In the genomic region with DNA sequence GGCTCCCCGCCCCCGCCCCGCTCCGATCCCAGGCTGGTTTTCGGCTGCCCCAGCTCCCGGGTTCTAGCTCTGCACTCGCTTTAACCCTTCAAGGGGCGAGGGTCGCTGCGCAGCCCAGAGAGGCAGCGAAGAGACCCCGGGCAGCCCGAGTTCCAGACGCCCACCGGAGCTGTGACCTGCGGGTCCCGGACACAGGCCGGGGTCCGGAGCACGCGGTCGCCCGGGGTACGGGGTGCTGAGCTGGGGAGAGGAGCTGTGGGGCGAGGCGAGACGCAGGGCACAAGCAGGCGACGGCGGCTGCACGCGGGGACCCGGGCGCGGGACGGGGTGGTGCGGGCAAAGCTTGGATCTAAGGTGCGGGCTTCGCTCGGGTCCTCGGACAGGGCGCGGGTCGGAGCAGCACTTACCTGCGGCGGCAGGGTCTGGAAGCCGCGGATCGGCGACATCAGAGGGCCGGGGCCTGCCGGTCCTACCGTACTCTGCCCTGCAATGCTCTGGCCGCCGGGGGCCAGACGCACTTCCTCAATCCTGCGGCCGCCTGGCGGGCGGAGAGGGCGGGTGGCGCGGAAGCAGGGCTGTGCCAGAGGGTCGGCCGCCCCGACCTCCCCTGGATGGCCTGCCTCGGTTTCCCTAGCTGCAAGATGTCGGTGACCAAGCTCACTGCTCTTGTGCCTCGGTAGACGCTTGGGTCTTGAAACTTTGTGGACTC, we compare ENCODE assay signal across 8 mouse cellular contexts. TPM values are rescaled to one million over a fixed set of nuclear protein-coding genes. Genes with fewer than 3 reads are reported as not detected.
A peak's percentile ranks its signal among the peaks of the same experiment; 100 is the strongest.
DNase-seq lines count a peak whose midpoint lies in the region; ATAC-seq and TF ChIP-seq lines count a peak whose summit lies in the region.

A gene (minus strand): TSS at position 538 of the 709 bp plus-strand sequence.

- dilution Hi-C loops in CH12.LX (cut with MboI; ENCODE audit: extremely low pct_ligation_motif_present, extremely low pct_unique_long_range_greater_than_20kb, low sequenced_read_pairs): no loop called here

- H3K27me3 ChIP-seq in CH12.LX (replicated peaks): peaks cover 1% of the 10 kb centered on the region
- no peaks in the 10 kb centered on the region; the same call in 1 of the 2 replicates for H3K27me3 ChIP-seq in forebrain, embryonic 11.5 days (ENCODE audit: control insufficient read depth, insufficient read depth, low read length)
- H3K27me3 ChIP-seq in megakaryocyte, embryonic 14.5 days (replicated peaks): peaks cover 4% of the 10 kb centered on the region
- H3K27me3 ChIP-seq in spleen, adult 2 months (ENCODE audit: control insufficient read depth, insufficient read depth, low read length): no peaks in the 10 kb centered on the region; the same call in 1 of the 2 replicates

- H3K9me3 ChIP-seq in CH12.LX (replicated peaks; ENCODE audit: low read length): no peaks in the 10 kb centered on the region
- H3K9me3 ChIP-seq in forebrain, embryonic 11.5 days (ENCODE audit: control insufficient read depth, low read length): no peaks in the 10 kb centered on the region
- H3K9me3 ChIP-seq in megakaryocyte, embryonic 14.5 days: no peaks in the 10 kb centered on the region

- H3K27ac ChIP-seq in CH12.LX (ENCODE audit: insufficient read depth, low read depth): peak within 1 kb of the TSS; percentile 47; the same call in 1 of the 2 replicates
- H3K27ac ChIP-seq in forebrain, embryonic 11.5 days (ENCODE audit: low read depth, low read length): no peak within 1 kb of the TSS
- peak within 1 kb of the TSS; percentile 87 for H3K27ac ChIP-seq in spleen, adult 2 months (ENCODE audit: insufficient read depth, low read length)

- peaks cover 23% of the 10 kb centered on the region for H3K79me2 ChIP-seq in CH12.LX (replicated peaks; ENCODE audit: control insufficient read depth, extremely low read depth, insufficient read depth, poor library complexity, severe bottlenecking)

- in situ Hi-C loops in CH12.LX (cut with MboI; ENCODE audit: low pct_ligation_motif_present, low pct_unique_long_range_greater_than_20kb, low sequenced_read_pairs): loop anchor here (5.0 kb wide), 1 partner anchor 281 kb away; a partner anchor contains a TSS

- peaks cover 17 to 43% of the 10 kb centered on the region in 2 experiments for H3K4me1 ChIP-seq in CH12.LX (ENCODE audit: control insufficient read depth in 1 of 2, insufficient read depth in 2 of 2)
- H3K4me1 ChIP-seq in forebrain, embryonic 11.5 days (replicated peaks; ENCODE audit: control insufficient read depth, insufficient read depth, low read length): peaks cover 5% of the 10 kb centered on the region
- peaks cover 66% of the 10 kb centered on the region for H3K4me1 ChIP-seq in megakaryocyte, embryonic 14.5 days
- H3K4me1 ChIP-seq in spleen, adult 2 months (ENCODE audit: control insufficient read depth, insufficient read depth, insufficient read length): peaks cover 15% of the 10 kb centered on the region

- intact Hi-C loops in heart, postnatal 10 days (cut with DNase I): loop anchor here (2.0 to 5.0 kb wide), 2 partner anchors 46 to 289 kb away; no protein-coding TSS in a partner anchor

- peak; percentile 71 for TF ChIP-seq POLR2A in CH12.LX (IDR thresholded peaks at IDR 0.05; ENCODE audit: low read depth, low read length)
- TF ChIP-seq POLR2A in spleen, adult 2 months (IDR thresholded peaks at IDR 0.05; ENCODE audit: low read depth, low read length): peak; percentile 71

- DNase-seq in CH12.LX (ENCODE audit: extremely low read depth) (peak; percentile 63), adipocyte (ENCODE audit: low spot score) (peak; percentile 42)
- peak; percentile 84 for DNase-seq in forebrain, embryonic 11.5 days (ENCODE audit: low spot score)
- DNase-seq in heart, postnatal 10 days: peak; percentile 70 to 71
- peak; percentile 60 to 84 for DNase-seq in kidney, postnatal 36 days
- DNase-seq in spleen, adult 2 months (ENCODE audit: low read depth in 1 of 2, low spot score in 2 of 2): peak; percentile 38 to 69
- DNase-seq in frontal cortex, postnatal 36 days (ENCODE audit: low spot score in 2 of 2): no peak

- peak within 1 kb of the TSS; percentile 71 to 77 (median 72) for H3K4me3 ChIP-seq in CH12.LX (replicated peaks in 1 of 3; ENCODE audit: low read depth in 2 of 3, low read length in 2 of 3, poor library complexity in 1 of 3)
- H3K4me3 ChIP-seq in forebrain, embryonic 11.5 days (ENCODE audit: low read depth, low read length): peak within 1 kb of the TSS; percentile 56
- peak within 1 kb of the TSS; percentile 97 for H3K4me3 ChIP-seq in megakaryocyte, embryonic 14.5 days (replicated peaks)
- H3K4me3 ChIP-seq in spleen, adult 2 months (ENCODE audit: extremely low read depth, insufficient read depth, insufficient read length): peak within 1 kb of the TSS; percentile 90

- H3K36me3 ChIP-seq in CH12.LX (replicated peaks in 1 of 2; ENCODE audit: control insufficient read depth in 1 of 2, insufficient read depth in 1 of 2, low read length in 1 of 2): no peaks in the 10 kb centered on the region
- no peaks in the 10 kb centered on the region for H3K36me3 ChIP-seq in forebrain, embryonic 11.5 days (ENCODE audit: control insufficient read depth, insufficient read depth, low read length)
- H3K36me3 ChIP-seq in megakaryocyte, embryonic 14.5 days (replicated peaks; ENCODE audit: low read length): peaks cover 19% of the 10 kb centered on the region
- no peaks in the 10 kb centered on the region for H3K36me3 ChIP-seq in spleen, adult 2 months (ENCODE audit: control insufficient read depth, insufficient read depth, low read length)

- under 1% methylated on average over 60 of the region's 70 CpGs for WGBS in forebrain, embryonic 11.5 days
- WGBS in spleen, adult 2 months: under 1% methylated on average over 70 of the region's 70 CpGs

- no peak for TF ChIP-seq EP300 in CH12.LX (IDR thresholded peaks at IDR 0.05; ENCODE audit: low read length)

- TF ChIP-seq RAD21 in CH12.LX (IDR thresholded peaks at IDR 0.05; ENCODE audit: low read depth, low read length): no peak

- H3K4me2 ChIP-seq in CH12.LX (ENCODE audit: insufficient read depth, low read depth, poor library complexity, severe bottlenecking): peak within 1 kb of the TSS; percentile 80
- H3K4me2 ChIP-seq in forebrain, embryonic 11.5 days (ENCODE audit: low read depth, low read length, severe bottlenecking): peak within 1 kb of the TSS; percentile 99

- peak; percentile 86 for ATAC-seq in forebrain, embryonic 11.5 days (replicated peaks; ENCODE audit: low FRiP score)

- peak within 1 kb of the TSS; percentile 87 for H3K9ac ChIP-seq in CH12.LX (ENCODE audit: insufficient read depth, low read depth)
- peak within 1 kb of the TSS; percentile 72 for H3K9ac ChIP-seq in forebrain, embryonic 11.5 days (ENCODE audit: low read length)

- peak in 1 of 2 experiments; percentile 17; a peak in 2 of 4 replicates for TF ChIP-seq CTCF in CH12.LX (conservative IDR thresholded peaks at IDR 0.05 in 1 of 2, IDR thresholded peaks at IDR 0.05 in 1 of 2; ENCODE audit: low read depth in 2 of 2, low read length in 2 of 2)
- TF ChIP-seq CTCF in spleen, adult 2 months (IDR thresholded peaks at IDR 0.05; ENCODE audit: extremely low read depth, insufficient read depth, insufficient read length, insufficient replicate concordance): peak; percentile 49; the same call in 1 of the 2 replicates

TF ChIP-seq in CH12.LX, 34 proteins besides CTCF, POLR2A, EP300 and RAD21:
- TF ChIP-seq NELFE (IDR thresholded peaks at IDR 0.05; ENCODE audit: low read depth, low read length) (peak; percentile 66; the same call in 1 of the 2 replicates), IRF4 (IDR thresholded peaks at IDR 0.05; ENCODE audit: low read depth, low read length) (peak; percentile 37; the same call in 1 of the 2 replicates), USF1 (IDR thresholded peaks at IDR 0.05; ENCODE audit: low read depth, low read length) (no peak), POLR2AphosphoS2 (IDR thresholded peaks at IDR 0.05; ENCODE audit: low read depth, low read length) (0 out of 2 replicates have a peak, but pooled peaks have one; percentile 22), MAX (IDR thresholded peaks at IDR 0.05; ENCODE audit: low read length) (0 out of 2 replicates have a peak, but pooled peaks have one; percentile 14), RCOR1 (conservative IDR thresholded peaks at IDR 0.05; ENCODE audit: low read depth, low read length) (no peak), ZMIZ1 (IDR thresholded peaks at IDR 0.05; ENCODE audit: low read depth, low read length) (peak; percentile 74), ELF1 (IDR thresholded peaks at IDR 0.05; ENCODE audit: low read depth, low read length) (peak; percentile 83), TCF12 (IDR thresholded peaks at IDR 0.05; ENCODE audit: low read depth, low read length) (peak; percentile 62; the same call in 1 of the 2 replicates), MXI1 (IDR thresholded peaks at IDR 0.05; ENCODE audit: low read depth, low read length) (peak; percentile 59), MAFK (IDR thresholded peaks at IDR 0.05; ENCODE audit: insufficient replicate concordance, low read length) (no peak), UBTF (IDR thresholded peaks at IDR 0.05; ENCODE audit: low read depth, low read length) (peak; percentile 93), SIN3A (IDR thresholded peaks at IDR 0.05; ENCODE audit: low read length) (peak; percentile 55; the same call in 1 of the 2 replicates)

RNA-seq across cellular contexts. Expression of the gene that starts here (rescaled TPM):
- 13.6 and 15.1 TPM in 2 replicates for total RNA-seq in CH12.LX (2012; rRNA removed)
- total RNA-seq in CH12.LX (2014; rRNA removed): 5.0 and 5.9 TPM in 2 replicates
- polyA plus RNA-seq in CH12.LX (2012; ENCODE audit: insufficient read length, low read depth): 14.5 and 16.9 TPM in 2 replicates
- polyA plus RNA-seq in forebrain, embryonic 11.5 days (2014; fragmentation: Nextera tagmentation; extraction: Ambion mirVana): 3.3 and 5.2 TPM in 2 replicates
- 10 to 100 TPM; 11.9 to 13.3 TPM for total RNA-seq in heart, postnatal 10 days (2021)
- 7.7 and 9.8 TPM in 2 replicates for polyA plus RNA-seq in megakaryocyte, embryonic 14.5 days (2012; ENCODE audit: insufficient read depth, low replicate concordance)
- polyA plus RNA-seq in spleen, adult 2 months (2012; rRNA removed): 45.8 and 50.2 TPM in 2 replicates

Comparison
In these comparisons a context has a peak if more than half of its experiments do, and no peak if none do; other contexts are left out.
1. DNase-seq: peak in CH12.LX (single experiment), adipocyte (single experiment), forebrain, embryonic 11.5 days (single experiment), heart, postnatal 10 days (2 of 2), kidney, postnatal 36 days (2 of 2) and spleen, adult 2 months (2 of 2); none in frontal cortex, postnatal 36 days (0 of 2).
2. Peak in every context shown above with its lines, with median percentiles within 50 percentile points of each other: H3K4me3 ChIP-seq.